Mouse (Mus musculus) small intestine, adult 2 months (tissue): ENCODE results near the gene Mrps25.

ENCODE experiments used
- CTCF ChIP-seq: fragments of 200-500 bp; IDR thresholded peaks from 2 replicates; pipeline ENCODE4 v1.5.1; 2012; ENCODE audit warnings: low read depth, mild to moderate bottlenecking, control low read depth, inconsistent platforms, low read length, moderate library complexity, mixed read lengths; ENCODE audit not compliant: insufficient replicate concordance, insufficient read length; ENCODE audit errors: extremely low read depth
- POLR2A ChIP-seq: fragments of 200-500 bp; IDR thresholded peaks from 2 replicates; pipeline ENCODE4 v1.6.1; 2012; ENCODE audit warnings: low read depth, mild to moderate bottlenecking, control low read depth, inconsistent platforms, low read length, moderate library complexity

- TF ChIP-seq CTCF, result no peak
- no peak for TF ChIP-seq POLR2A
Measured at GRCm38 (mm10) chr6:92222021-92222420, 38.2 kb upstream of the Mrps25 start.
